Mouse (Mus musculus) limb, embryonic 14.5 days (tissue): ENCODE measurements around the gene Gli1. TPM values are rescaled to one million over a fixed set of nuclear protein-coding genes. Genes with fewer than 3 reads are reported as not detected.

Experiments
- ATAC-seq: fragments of 200-750 bp; cut with Nextera tagmentation; 2 replicates; pipeline ENCODE4 v1.8.0; 2017; ENCODE audit warnings: low read depth, moderate number of reproducible peaks, moderate TSS enrichment; ENCODE audit not compliant: low FRiP score
- DNase-seq: peaks from one replicate; pipeline ENCODE4 v3.0.0-alpha.2; 2015; ENCODE audit warnings: low spot score
- H3K27ac ChIP-seq: fragments of 300-500 bp; sonication (generic); replicated peaks from 2 replicates; pipeline ENCODE4 v1.5.1; 2014; ENCODE audit warnings: low read depth, mild to moderate bottlenecking, low read length, moderate library complexity, mixed read lengths
- H3K27me3 ChIP-seq: fragments of 300-500 bp; sonication (generic); 2 replicates; pipeline ENCODE4 v1.6.1; 2014; ENCODE audit warnings: low read length, mixed read lengths; ENCODE audit not compliant: control insufficient read depth, insufficient read depth
- H3K36me3 ChIP-seq: fragments of 300-500 bp; sonication (generic); 2 replicates; pipeline ENCODE4 v1.6.1; 2014; ENCODE audit warnings: mild to moderate bottlenecking, low read length, moderate library complexity, mixed read lengths; ENCODE audit not compliant: control insufficient read depth, insufficient read depth
- H3K4me1 ChIP-seq: fragments of 300-500 bp; sonication (generic); 2 replicates; pipeline ENCODE4 v1.6.1; 2014; ENCODE audit warnings: antibody characterized with exemption, low read length, mixed read lengths; ENCODE audit not compliant: control insufficient read depth, insufficient read depth
- H3K4me2 ChIP-seq: fragments of 300-500 bp; sonication (generic); replicated peaks from 2 replicates; pipeline ENCODE4 v1.6.1; 2014; ENCODE audit warnings: low read depth, mild to moderate bottlenecking, low read length, moderate library complexity; ENCODE audit not compliant: severe bottlenecking
- H3K4me3 ChIP-seq: fragments of 300-500 bp; sonication (generic); replicated peaks from 2 replicates; pipeline ENCODE4 v1.5.1; 2014; ENCODE audit warnings: low read length
- H3K9ac ChIP-seq: fragments of 300-500 bp; sonication (generic); 2 replicates; pipeline ENCODE4 v1.6.1; 2014; ENCODE audit warnings: mild to moderate bottlenecking, low read depth, low read length, moderate library complexity; ENCODE audit not compliant: severe bottlenecking
- H3K9me3 ChIP-seq: fragments of 300-500 bp; sonication (generic); 2 replicates; pipeline ENCODE4 v1.6.1; 2016; ENCODE audit warnings: low read length; ENCODE audit not compliant: control insufficient read depth
- POLR2A ChIP-seq: fragments of 200-500 bp; IDR thresholded peaks from 2 replicates; pipeline ENCODE4 v1.8.0; 2012; ENCODE audit warnings: inconsistent platforms, mild to moderate bottlenecking, moderate library complexity, borderline replicate concordance; ENCODE audit not compliant: insufficient read depth, insufficient read length; ENCODE audit errors: extremely low read depth
- WGBS: fragments of 180-500 bp; shearing (Covaris S2); extraction: QIAGEN DNeasy Blood & Tissue Kit; methylation state at CpG from one replicate; pipeline ENCODE4 v1.1.7; 2014; 5-methylcytosine and 5-hydroxymethylcytosine counted together
- polyA plus RNA-seq, 2 experiments: library from polyadenylated mRNA; depleted of rRNA in 1 of 2; stranded (reverse) in 1 of 2; unstranded in 1 of 2; fragments of >200 nt; fragmentation: Nextera tagmentation in 1 of 2; extraction: Ambion mirVana in 1 of 2; gene quantifications; 2 replicates each; pipeline versions ENCODE4 v1.2.1 to v1.2.3; 2012 to 2014

Gli1 gene
- polyA plus RNA-seq, 2 experiments, result 16.4 to 118 TPM

DNA sequence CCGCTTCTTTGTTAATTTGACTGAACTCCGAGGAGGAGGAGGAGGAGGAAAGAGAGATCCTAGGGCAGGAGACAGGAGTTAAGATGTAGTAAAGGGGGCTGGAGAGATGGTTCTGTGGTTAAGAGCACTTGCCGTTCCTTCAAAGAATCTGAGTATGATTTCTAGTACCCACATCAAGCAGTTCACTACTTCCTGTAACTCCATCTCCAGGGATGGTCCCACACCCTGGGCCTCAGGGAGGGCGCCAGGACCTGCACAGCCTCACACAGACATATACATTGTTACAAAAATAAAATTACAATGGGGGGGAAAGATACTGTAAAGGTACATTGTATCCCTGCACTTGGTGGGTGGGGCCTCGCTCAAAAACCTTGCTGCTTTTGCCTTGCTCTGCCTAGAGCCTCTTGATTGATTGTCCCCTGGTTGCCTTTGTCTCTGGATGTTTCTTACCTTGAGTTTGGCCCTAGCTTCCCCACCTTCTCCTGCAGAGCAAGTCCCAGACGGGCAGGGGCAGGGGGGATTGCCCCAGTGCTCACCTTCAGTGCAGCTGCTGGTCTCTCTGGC, 4.2 kb downstream of the Gli1 start:
- no peaks in the 10 kb centered on the region for H3K27me3 ChIP-seq
- H3K9me3 ChIP-seq, result no peaks in the 10 kb centered on the region
- ATAC-seq (no peak), DNase-seq (no peak)
- WGBS, result 79% methylated on average over 6 of the region's 6 CpGs
- no peak overlapping the region for H3K9ac ChIP-seq
- no peak overlapping the region for H3K27ac ChIP-seq
- H3K4me1 ChIP-seq, result no peaks in the 10 kb centered on the region
- H3K4me2 ChIP-seq, result no peak overlapping the region
- no peak overlapping the region for H3K4me3 ChIP-seq
- H3K36me3 ChIP-seq, result peaks cover 48% of the 10 kb centered on the region
- TF ChIP-seq POLR2A, result no peak

DNA sequence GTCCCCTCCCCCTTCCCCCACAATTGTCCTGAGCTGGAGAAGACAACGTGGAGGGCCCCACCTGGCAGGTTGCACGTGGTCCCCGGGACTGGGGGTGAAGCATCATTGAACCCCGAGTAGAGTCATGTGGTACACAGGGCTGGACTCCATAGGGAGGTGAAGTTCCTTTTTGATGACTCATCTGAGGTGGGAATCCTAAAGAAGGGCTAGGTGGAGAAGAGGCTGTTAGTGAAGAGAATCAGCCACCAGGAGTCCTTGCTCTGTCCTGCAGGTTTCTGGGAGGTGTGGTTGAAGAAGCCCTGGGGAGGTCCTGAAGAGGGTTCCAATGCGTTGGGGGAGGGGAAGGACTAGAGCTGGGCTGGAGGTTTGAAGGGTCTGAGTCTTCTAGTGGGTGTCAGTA, 4.8 kb downstream of the Gli1 start:
- no peak overlapping the region for H3K27ac ChIP-seq
- no peak overlapping the region for H3K9ac ChIP-seq
- ATAC-seq, result no peak
- H3K4me1 ChIP-seq, result no peaks in the 10 kb centered on the region
- H3K27me3 ChIP-seq, result no peaks in the 10 kb centered on the region
- peaks cover 54% of the 10 kb centered on the region for H3K36me3 ChIP-seq
- WGBS, result 76% methylated on average over 5 of the region's 5 CpGs
- no peak for TF ChIP-seq POLR2A
- H3K9me3 ChIP-seq, result no peaks in the 10 kb centered on the region
- no peak overlapping the region for H3K4me2 ChIP-seq
- no peak for DNase-seq
- no peak overlapping the region for H3K4me3 ChIP-seq

GRCm38 (mm10) chr10:127335271-127335670, 6.5 kb downstream of the Gli1 start:
- no peaks in the 10 kb centered on the region for H3K9me3 ChIP-seq
- H3K4me3 ChIP-seq, result no peak overlapping the region
- DNase-seq (no peak), ATAC-seq (no peak)
- H3K27me3 ChIP-seq, result no peaks in the 10 kb centered on the region
- H3K9ac ChIP-seq, result no peak overlapping the region
- WGBS, result 83% methylated on average over 1 of the region's 1 CpGs
- no peak overlapping the region for H3K4me2 ChIP-seq
- H3K36me3 ChIP-seq, result peaks cover 69% of the 10 kb centered on the region
- H3K27ac ChIP-seq, result no peak overlapping the region
- TF ChIP-seq POLR2A, result no peak
- H3K4me1 ChIP-seq, result no peaks in the 10 kb centered on the region

GRCm38 (mm10) chr10:127333152-127333551, 8.6 kb downstream of the Gli1 start:
- Histone ChIP-seq H3K4me1 (no peaks in the 10 kb centered on the region), H3K4me2 (no peak overlapping the region), H3K36me3 (peaks cover 77% of the 10 kb centered on the region), H3K9me3 (no peaks in the 10 kb centered on the region), H3K27me3 (no peaks in the 10 kb centered on the region), H3K4me3 (no peak overlapping the region), H3K9ac (no peak overlapping the region), H3K27ac (no peak overlapping the region)
- no peak for TF ChIP-seq POLR2A
- no peak for ATAC-seq
- no peak for DNase-seq
- 71% methylated on average over 5 of the region's 5 CpGs for WGBS

DNA sequence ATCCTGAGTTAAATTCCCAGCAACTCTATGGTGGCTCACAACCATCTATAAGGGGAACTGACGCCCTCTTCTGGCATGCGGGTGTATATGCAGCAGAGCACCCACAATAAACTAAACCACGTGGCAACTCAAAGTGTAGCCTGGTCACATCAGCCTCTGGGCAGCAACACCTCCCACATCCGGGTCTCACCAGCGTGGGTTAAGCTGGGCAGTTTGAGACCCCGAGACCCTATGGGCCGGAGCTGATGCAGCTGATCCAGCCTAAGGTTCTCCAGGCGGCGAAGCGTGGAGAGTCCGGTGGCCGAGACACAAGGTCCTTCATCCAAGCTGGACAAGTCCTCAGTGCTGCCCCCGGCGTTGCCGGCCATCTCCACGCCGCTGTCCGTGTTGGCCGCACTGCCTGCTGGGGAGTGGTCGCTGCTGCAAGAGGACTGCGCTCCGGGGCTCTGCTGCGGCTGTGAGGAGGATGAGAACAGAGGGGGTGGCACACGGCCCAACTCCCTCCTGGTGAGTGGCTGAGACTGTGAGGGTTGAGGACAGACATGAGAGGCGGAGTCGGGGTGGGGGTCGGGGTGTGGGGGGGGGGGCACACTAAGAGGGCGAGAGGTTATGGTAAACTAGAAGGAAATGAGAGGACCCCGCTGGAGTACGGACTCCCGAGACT, 9.4 kb downstream of the Gli1 start:
- no peaks in the 10 kb centered on the region for H3K4me1 ChIP-seq
- DNase-seq (no peak), ATAC-seq (no peak)
- no peak overlapping the region for H3K27ac ChIP-seq
- peaks cover 6% of the 10 kb centered on the region; the same call in 1 of the 2 replicates for H3K27me3 ChIP-seq
- no peak overlapping the region; the same call in 1 of the 2 replicates for H3K4me2 ChIP-seq
- no peaks in the 10 kb centered on the region for H3K9me3 ChIP-seq
- TF ChIP-seq POLR2A, result no peak
- no peak overlapping the region for H3K4me3 ChIP-seq
- no peak overlapping the region for H3K9ac ChIP-seq
- WGBS, result 45% methylated on average over 31 of the region's 31 CpGs
- H3K36me3 ChIP-seq, result peaks cover 71% of the 10 kb centered on the region

DNA sequence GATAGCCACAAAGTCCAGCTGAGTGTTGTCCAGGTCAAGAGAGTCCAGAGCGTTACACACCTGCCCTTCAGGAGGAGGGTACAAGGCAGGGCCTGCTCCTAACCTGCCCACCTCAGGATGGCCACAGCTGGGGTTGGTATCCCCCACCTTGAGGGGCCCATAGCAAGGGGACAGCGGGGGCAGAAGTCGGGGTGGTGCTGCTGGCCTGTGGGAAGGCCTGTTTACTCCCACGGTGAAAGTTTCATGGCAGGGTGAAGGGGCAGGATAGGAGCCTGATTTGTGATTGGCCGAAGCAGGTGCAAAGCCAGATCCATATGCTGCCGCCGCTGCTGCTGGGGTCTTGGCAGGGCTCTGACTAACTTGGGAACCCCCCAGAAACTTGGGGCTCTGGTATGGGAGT, 11.6 kb downstream of the Gli1 start:
- H3K36me3 ChIP-seq, result peaks cover 50% of the 10 kb centered on the region
- no peak overlapping the region for H3K27ac ChIP-seq
- no peaks in the 10 kb centered on the region for H3K9me3 ChIP-seq
- no peak overlapping the region for H3K4me2 ChIP-seq
- H3K9ac ChIP-seq, result no peak overlapping the region
- WGBS, result 77% methylated on average over 7 of the region's 7 CpGs
- no peak for TF ChIP-seq POLR2A
- peaks cover 23% of the 10 kb centered on the region for H3K27me3 ChIP-seq
- DNase-seq, result no peak
- no peak overlapping the region for H3K4me3 ChIP-seq
- ATAC-seq, result no peak
- H3K4me1 ChIP-seq, result peaks cover 8% of the 10 kb centered on the region; the same call in 1 of the 2 replicates
